Mouse (Mus musculus) adrenal gland (tissue): ENCODE results near the gene Defb36.

Source experiments
- intact Hi-C: fragments of 180-260 bp; cut with DNase I; formaldehyde crosslinking; loops from one replicate; pipeline ENCODE4 v1.15.1; 2025
- long read RNA-seq, 2 experiments: library from polyadenylated mRNA; unstranded; transcript quantifications; one replicate each; pipeline ENCODE4 v2.0.0; 2020; ENCODE audit warnings: borderline replicate concordance in 1 of 2; ENCODE audit not compliant: insufficient replicate concordance in 1 of 2

Defb36 gene
- long read RNA-seq, experiment 1, partial matches to known transcripts: 0 of 2 reads
- long read RNA-seq, experiment 1, other reads (novel, unspliced or antisense): 0 of 2 reads
- long read RNA-seq, experiment 2, partial matches to known transcripts: 0 of 1 reads
- long read RNA-seq, experiment 2, other reads (novel, unspliced or antisense): 0 of 1 reads

DNA sequence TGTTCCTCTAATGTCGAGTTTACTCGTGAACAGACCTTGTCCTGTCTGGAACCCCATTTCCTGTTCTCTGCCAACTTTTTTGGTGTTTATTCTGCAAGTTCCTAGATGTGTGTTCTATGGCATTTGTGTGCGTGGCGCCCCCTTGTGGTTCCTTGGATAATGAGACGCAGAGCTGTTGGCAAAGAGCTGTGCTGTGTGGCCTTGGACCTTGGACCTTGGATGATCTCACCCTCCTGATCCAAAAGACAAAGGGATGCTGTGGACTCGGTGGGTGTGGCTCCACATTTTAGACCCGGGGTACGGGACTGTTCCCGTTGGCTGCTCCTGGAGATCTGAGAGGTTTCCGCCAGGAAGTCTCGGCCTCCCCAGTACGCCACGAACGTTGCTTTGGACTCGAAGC is at the start of gene Defb36:
Gene Defb36 (plus strand): TSS at position 271 of the 400 bp plus-strand sequence.
- intact Hi-C loops: no loop called here

DNA sequence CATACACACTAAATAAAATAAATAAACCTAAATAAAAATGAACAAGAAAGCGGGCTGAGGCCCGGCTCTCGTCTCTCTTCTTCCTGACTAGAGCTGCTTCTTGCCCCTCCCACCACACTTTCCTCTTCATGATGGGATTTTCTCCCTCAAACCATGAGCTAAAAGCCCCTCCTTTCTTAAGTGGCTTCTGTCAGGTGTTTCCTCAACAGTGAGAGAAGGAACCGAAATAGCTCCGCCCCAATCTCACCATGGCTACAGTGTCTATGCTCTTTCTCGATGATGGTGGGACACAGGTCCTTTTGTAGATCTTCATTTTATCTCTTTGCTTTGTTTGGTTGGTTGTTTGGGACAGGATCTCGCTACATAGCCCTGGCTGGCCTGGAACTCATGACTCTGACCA is 47.5 kb upstream of the Defb36 start:
- intact Hi-C loops: loop anchor here (10.0 kb wide), 1 partner anchor 108 kb away; the partner anchor contains the start of gene H13

- intact Hi-C loops: no loop called here
Observed at GRCm38 (mm10) chr2:152569038-152569437, 35.1 kb upstream of the Defb36 start, which contains the start of gene Gm17416. Gm17416 (plus strand) TSS chr2:152569338.

DNA sequence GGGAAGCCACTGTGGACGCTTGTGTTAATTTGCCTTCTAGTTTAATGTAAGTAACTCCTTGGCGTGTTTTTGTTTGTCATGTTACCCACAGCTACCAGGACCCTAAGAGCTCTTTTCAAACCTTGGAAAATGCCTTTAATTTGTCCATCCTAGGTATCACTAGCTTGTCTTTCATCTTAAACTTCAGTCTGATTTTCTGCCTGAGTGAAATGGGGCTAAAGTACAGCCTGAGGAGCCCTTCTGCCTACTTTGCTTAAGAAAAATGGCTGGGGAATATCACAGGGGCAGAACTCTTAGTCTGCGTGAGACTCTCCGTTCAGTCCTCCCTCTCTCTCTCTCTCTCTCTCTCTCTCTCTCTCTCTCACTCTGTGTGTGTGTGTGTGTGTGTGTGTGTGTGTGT is 34.2 kb upstream of the Defb36 start:
- intact Hi-C loops: no loop called here

- intact Hi-C loops: no loop called here
Observed at GRCm38 (mm10) chr2:152570313-152570712, 33.8 kb upstream of the Defb36 start.

DNA sequence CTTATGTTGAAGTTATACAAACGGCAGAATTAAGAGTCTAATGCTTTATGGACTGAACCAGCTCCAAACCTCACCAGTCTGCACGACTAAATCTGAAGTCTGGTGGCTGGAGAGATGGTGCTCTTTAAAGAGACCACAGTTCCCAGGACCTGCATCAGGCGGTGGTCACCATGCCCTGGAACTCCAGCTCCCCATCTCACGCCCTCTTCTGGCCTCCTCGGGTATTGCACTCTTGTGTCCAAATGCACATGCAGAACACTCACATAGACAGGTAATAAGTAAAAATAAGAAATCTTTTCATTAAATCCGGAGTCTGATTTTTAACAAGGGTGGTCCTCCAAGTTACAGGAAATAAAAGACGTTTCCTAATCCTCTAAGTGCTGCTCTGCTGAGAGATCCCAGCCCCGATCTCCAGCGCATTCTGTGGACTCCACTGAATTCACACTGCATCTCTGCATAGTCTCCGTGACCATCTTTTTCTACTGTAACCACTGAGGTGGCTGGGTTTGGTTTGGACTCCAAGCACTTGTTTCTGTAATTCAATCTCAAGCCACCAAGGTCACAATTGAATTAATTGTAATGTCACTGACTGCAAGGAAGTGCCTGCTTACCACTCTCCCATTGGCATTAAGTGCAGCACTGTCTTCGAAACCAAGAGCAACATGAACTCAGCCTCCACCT is 31.9 kb upstream of the Defb36 start, which contains the start of gene Defb21:
Gene Defb21 (plus strand): TSS at position 631 of the 681 bp plus-strand sequence.
- intact Hi-C loops: no loop called here

DNA sequence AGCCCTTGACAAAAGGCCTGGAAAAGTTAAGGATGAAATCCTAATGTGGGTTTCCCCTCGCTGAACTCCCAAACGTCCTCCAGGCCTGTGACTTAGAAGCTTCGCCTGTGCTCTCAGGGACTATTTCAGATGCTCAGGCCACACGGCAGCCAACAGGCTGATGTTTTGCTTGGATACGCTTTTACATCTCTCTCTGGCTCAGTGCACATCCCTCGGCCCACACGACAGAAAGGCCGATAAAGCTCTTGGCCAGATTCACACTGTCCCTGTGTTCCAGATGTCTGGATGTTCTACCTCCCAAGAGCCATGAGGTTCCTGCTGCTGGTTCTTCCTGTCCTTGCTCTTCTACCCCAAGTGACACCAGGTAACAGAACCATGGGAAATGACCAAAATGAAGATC is 30.6 kb upstream of the Defb36 start:
- intact Hi-C loops: no loop called here

- intact Hi-C loops: no loop called here
Observed at GRCm38 (mm10) chr2:152580107-152580506, 24.0 kb upstream of the Defb36 start, which contains the start of gene Defb19. Defb19 (minus strand) TSS chr2:152580312.

DNA sequence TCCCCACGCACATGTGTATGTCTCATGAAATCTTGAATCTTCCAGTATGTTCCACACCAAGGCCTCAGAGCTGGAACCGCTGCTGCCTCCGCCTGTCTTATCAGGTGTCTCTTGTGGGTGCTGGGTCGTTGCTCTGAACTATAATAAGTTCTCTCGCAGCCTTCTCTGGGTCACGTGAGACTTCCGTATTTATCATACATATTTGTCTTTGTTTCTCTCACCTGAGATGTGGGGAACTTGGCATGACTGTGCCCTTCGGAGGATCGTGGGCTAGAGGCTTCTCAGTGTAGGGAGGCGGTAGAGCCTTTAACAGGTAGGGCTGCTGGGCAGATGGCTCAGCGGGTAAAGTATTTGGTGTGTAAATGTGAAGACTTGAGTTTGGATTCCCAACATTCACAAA is 23.5 kb upstream of the Defb36 start:
- intact Hi-C loops: no loop called here

GRCm38 (mm10) chr2:152586926-152587560 is 17.1 kb upstream of the Defb36 start:
- intact Hi-C loops: loop anchor here (5.0 kb wide), 1 partner anchor 35 kb away; no protein-coding TSS in a partner anchor

GRCm38 (mm10) chr2:152588450-152588849 is 15.7 kb upstream of the Defb36 start:
- intact Hi-C loops: loop anchor here (5.0 kb wide), 1 partner anchor 36 kb away; no protein-coding TSS in a partner anchor

DNA sequence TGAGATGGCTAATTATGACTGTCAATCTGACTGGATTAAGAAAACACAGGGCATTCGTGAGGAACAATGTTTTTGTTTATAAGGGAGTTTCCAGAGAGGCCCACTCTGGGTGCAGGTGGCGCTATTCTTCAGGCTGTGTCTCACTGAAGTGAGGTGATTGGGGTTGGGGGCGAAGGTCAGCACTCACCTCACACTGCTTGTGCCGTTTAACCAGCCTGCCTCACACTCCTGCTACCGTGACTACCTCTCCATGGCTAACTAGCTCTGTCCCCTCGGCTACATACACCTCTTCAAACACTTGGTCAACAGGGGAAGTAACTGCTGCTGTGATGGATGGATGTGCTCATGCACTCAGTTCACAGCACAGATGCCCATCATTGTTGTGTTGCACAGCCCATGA is 15.1 kb upstream of the Defb36 start:
- intact Hi-C loops: loop anchor here (5.0 kb wide), 1 partner anchor 37 kb away; no protein-coding TSS in a partner anchor

GRCm38 (mm10) chr2:152599299-152599698 is 4.8 kb upstream of the Defb36 start, which contains the start of gene Defb45:
Defb45 (minus strand) TSS chr2:152599399.
- intact Hi-C loops: no loop called here

DNA sequence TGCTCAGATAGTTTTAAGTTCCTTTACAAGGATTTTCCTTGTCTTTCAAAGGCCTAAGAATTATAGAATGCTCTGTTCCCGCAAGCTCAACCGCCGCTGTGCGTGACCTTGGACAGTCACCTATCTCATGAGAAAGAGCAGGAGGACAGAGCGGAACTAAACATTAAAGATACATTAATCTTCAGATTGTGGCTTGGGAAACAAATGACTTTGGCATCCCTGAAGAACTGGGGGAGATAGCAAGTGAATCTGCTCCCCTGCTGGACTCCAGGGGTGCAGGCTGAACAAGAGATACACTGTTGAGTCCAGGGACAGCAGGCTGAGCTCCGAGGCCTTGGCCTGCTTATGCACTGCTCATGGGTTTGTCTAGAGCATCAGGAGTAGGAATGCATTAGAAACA is 4.1 kb upstream of the Defb36 start:
- intact Hi-C loops: no loop called here

GRCm38 (mm10) chr2:152601275-152601960 is 2.7 kb upstream of the Defb36 start:
- intact Hi-C loops: no loop called here

DNA sequence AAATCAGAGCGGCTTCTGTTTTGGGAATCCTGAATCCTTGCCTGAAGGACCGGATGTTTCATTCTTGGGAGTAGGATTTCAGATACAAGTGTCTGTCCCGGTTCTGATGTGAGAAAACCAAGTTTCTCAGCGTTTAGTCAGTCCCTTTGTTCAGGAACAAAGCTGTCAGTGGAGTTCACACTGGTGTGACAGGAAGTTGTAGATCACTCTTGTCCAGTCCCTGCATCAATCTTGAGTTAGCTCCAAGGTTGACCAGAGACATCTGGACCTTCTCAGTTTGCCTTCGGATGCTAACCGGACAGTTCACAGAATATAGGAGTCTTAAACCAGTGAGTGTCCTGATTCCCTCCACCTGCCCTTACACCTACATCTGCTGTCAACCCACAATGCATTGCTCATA is 3.6 kb downstream of the Defb36 start:
- intact Hi-C loops: no loop called here

GRCm38 (mm10) chr2:152608719-152609118 is 4.6 kb downstream of the Defb36 start:
- intact Hi-C loops: no loop called here

DNA sequence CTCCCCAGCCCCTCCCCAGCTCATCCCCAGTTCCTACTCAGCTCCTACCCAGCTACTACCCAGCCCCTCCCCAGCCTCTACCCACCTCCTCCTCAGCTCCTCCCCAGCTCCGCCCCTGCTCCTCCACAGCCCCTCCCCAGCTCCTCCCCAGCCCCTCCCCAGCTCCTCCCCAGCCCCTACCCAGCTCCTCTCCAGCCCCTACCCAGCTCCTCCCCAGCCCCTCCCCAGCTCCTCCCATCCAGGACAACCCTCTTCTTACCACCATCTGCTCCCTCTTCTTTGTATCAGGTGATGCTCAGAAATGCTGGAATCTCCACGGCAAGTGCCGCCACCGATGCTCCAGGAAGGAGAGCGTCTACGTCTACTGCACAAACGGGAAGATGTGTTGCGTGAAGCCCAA is 8.1 kb downstream of the Defb36 start:
- intact Hi-C loops: loop anchor here (10.0 kb wide), 1 partner anchor 153 kb away; no protein-coding TSS in a partner anchor

GRCm38 (mm10) chr2:152615563-152615962 is 11.4 kb downstream of the Defb36 start:
- intact Hi-C loops: loop anchor here (1.0 to 10.0 kb wide), 3 partner anchors 42 to 217 kb away; partner anchors contain the start of gene Bcl2l1

GRCm38 (mm10) chr2:152616470-152616869 is 12.3 kb downstream of the Defb36 start:
- intact Hi-C loops: loop anchor here (5.0 to 10.0 kb wide), 2 partner anchors 148 to 216 kb away; partner anchors contain the start of gene Bcl2l1

DNA sequence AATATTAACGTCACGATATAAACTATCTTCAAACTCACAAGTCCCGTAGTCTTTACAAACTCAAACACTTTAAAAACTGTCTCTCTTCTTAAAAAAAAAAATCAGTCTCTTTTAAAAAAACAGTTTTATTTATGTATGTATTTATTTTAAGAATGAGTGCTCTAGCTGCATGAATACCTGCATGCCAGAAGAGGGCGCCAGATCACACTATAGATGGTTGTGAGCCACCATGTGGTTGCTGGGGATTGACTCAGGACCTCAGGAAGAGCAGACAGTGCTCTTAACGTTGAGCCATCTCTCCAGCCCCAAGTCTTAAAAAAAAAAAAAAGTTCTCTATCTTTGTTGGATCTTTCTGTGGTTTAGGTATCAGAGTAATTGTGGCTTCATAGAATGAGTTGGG is 13.2 kb downstream of the Defb36 start:
- intact Hi-C loops: loop anchor here (5.0 to 10.0 kb wide), 2 partner anchors 147 to 215 kb away; partner anchors contain the start of gene Bcl2l1
